Mouse (Mus musculus) embryo, embryonic 11.5 days (tissue): ENCODE data around the gene Plcb3.
"Not testable (repeated sequence)": the region's sequence is repeated elsewhere in the genome, so short reads cannot be mapped to it uniquely, and the experiment has no call there.

Experiments
- DNase-seq: peaks from one replicate; pipeline ENCODE4 v3.0.0-alpha.2; 2012; ENCODE audit warnings: low read depth, low spot score

The Plcb3 gene

GRCm38 (mm10) chr19:6920741-6921636 is 55.3 kb downstream of the Plcb3 start:
- DNase-seq = no peak

- no peak for DNase-seq
Observed at GRCm38 (mm10) chr19:6919876-6920740, 56.2 kb downstream of the Plcb3 start.

- no peak for DNase-seq
Observed at GRCm38 (mm10) chr19:6919431-6919830, 56.8 kb downstream of the Plcb3 start.

- DNase-seq = no peak
Observed at GRCm38 (mm10) chr19:6918321-6918720, 57.9 kb downstream of the Plcb3 start.

DNA sequence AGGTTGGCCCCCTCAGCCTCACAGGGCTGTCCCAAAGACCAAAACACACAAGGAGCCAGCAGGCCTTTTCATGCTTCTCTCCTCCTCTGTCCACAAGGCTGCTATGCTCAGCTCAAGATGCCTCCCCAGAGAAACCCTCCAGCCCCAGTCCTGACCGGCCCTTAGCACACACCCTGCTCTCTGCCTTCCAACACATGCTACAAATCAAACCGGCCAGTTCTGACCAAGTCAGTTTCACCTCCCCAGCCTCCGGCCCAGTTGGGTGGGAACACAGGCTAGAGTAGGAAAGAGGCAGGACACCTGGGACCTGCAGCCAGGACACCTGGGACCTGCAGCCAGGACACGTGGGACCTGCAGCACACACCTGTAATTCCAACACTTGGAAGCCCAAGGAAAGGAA is 59.8 kb downstream of the Plcb3 start:
- no peak for DNase-seq

DNA sequence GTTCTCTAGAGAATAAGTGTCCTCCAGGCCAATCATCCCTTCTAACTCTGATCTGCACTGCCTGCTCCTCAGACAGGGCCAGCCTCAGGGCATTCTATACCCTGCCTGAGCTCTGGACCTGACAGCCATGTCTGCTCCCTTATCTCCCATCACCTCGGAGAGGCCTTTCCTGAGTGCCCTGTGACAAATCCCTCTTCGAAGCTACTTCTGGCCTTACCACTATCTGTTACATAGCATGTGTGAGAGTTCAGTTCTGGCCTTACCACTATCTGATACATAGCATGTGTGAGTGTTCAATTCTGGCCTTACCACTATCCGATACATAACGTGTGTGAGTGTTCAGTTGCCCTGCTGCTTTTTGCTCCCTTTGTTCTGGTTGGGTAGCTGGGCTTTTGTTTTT is 61.0 kb downstream of the Plcb3 start:
- DNase-seq = no peak

- no peak for DNase-seq
Observed at GRCm38 (mm10) chr19:6914540-6914939, 61.7 kb downstream of the Plcb3 start.

- DNase-seq = no peak
Observed at GRCm38 (mm10) chr19:6913991-6914390, 62.3 kb downstream of the Plcb3 start.

- DNase-seq = no peak
Observed at GRCm38 (mm10) chr19:6913036-6913435, 63.2 kb downstream of the Plcb3 start.

DNA sequence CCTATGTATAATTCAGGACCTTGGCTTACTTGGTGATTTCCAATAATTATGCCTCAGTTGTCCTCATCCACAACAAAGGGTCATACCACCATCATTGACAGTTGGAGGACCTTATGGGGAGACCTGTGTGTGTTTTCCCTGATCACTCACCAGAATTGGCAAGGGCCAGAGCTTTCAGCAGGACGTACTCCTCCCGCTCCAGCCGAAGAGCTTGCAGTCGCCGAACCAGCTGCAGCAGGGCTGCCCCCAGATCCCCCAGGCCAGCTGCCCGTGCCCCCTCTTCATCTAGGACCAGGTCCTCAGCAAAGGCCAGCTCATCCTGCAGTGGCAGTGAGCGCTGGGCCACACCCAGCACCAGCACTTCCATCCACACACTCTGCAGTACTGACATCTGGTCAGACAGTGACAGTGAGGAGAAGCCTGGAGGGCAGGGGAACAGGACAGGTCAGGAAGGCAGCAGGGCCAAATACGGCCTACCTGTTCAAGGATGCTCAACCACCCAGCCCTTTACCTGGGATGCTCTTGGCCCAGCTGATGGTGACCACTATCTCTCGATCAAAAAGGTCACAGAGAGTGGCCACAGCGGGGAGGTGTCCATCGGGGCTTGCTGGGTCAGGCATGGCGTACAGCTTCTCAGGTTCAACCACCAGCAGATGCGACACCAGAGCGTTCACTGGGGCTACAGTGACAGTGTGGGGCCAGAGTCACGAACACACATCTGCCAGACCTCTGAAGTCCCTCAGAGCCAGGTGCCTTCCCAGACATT is 63.9 kb downstream of the Plcb3 start:
- DNase-seq = no peak

- no peak for DNase-seq
Observed at GRCm38 (mm10) chr19:6911101-6912074, 64.9 kb downstream of the Plcb3 start.

GRCm38 (mm10) chr19:6910306-6910705 is 66.0 kb downstream of the Plcb3 start:
- DNase-seq = not testable (repeated sequence)

- peak; percentile 88 for DNase-seq
Observed at GRCm38 (mm10) chr19:6909507-6910289, 66.6 kb downstream of the Plcb3 start, which contains the start of the genes Trmt112 and Prdx5. Gene Trmt112 (plus strand): TSS chr19:6909698. Gene Prdx5 (minus strand): TSS chr19:6910106.

- no peak for DNase-seq
Observed at GRCm38 (mm10) chr19:6909021-6909420, 67.2 kb downstream of the Plcb3 start.

DNA sequence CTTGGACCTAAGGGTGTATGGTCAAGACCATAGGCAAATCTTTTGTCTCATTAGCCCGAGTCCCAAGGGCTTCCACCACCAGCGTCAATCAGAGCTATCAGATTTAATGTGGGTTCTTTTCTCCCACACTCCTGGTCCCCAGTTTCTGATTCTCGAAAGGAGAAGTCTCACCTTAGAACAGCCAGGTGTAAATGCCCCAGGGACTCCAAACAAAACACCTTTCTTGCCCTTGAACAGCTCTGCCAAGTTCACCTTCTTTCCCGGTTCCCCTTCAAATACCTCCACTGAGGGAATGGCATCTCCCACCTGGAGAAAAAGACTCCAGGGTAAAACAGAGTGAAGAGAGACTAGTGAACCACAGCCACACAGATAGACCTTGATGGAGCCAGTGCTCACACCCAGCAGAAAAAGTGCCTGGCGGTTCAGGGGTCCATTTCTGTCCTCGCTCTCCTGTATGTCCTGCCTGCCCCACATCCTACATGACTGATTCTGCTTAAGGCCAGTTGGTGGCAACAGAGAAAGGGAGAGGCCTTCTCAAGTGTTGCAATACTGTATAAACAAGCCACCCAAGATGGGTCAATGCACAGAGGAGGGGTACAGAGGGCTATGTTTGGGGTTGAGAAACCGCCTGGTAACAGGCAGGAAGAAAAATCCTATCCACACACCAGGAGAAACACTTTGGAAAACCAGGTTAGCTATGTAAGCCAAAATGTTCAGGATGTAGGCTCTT is 68.3 kb downstream of the Plcb3 start:
- no peak for DNase-seq

- DNase-seq = no peak
Observed at GRCm38 (mm10) chr19:6907094-6907493, 69.2 kb downstream of the Plcb3 start.

DNA sequence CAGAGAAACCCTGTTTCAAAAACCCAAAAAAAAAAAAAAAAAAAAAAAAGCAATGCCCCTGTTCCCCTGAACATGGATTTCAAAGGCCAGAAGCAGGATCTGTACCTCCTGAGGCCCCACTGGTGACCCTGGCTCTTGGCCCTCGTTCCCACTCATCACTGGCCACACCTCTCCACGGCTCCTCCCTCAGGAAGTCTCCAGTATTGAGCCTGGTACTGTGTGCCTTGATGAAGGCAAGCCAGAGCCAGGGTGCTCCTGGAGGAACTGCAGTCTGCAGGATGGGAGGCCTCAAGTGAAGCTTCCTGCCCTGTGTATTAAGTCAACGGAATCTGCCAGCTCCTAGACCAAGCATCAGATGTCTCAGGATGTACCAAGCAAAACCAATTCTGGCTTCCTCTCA is 70.1 kb downstream of the Plcb3 start:
- DNase-seq = no peak

- no peak for DNase-seq
Observed at GRCm38 (mm10) chr19:6905498-6906159, 70.6 kb downstream of the Plcb3 start.
